ENCODE assay signal across 9 mouse cellular contexts in the genomic region with DNA sequence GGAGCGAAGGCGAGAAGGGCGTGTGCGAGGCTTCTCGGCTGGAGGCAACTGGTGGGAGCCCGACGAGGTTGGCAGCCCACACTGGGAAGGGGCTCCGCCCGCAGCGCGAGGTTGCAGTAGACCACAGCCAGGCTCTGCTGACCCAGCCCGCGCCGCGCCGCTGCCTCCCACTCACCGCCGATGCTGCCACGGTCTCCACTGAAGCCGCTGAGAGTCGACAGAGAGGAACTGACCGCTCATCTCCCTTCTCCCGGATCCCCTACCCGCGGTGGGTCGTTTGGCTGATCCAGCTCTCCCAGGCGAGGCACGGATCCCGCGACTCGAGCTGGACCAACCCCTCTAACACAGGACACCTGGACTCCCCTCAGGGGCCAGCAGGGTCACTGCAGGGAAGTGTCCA. TPM values are rescaled to one million over a fixed set of nuclear protein-coding genes. Genes with fewer than 3 reads are reported as not detected.
DNase-seq lines count a peak whose midpoint lies in the region; ATAC-seq and TF ChIP-seq lines count a peak whose summit lies in the region.
"Had no signal": no experiment of that assay in that cellular context is flagged by ENCODE, and none has a peak within 500 bp of the region (broad histone marks: within the 10 kb centered on the region; RNA-seq: fewer than 3 reads in every experiment).

A gene (plus strand): TSS at position 113 of the 400 bp plus-strand sequence.

- TF ChIP-seq CTCF in layer of hippocampus, adult 2 months (conservative IDR thresholded peaks at IDR 0.05): no peak

- DNase-seq in layer of hippocampus, adult 2 months (ENCODE audit: low spot score in 2 of 2): no peak
- DNase-seq in layer of hippocampus, postnatal 36 days: no peak
- DNase-seq in embryonic facial prominence, embryonic 14.5 days (ENCODE audit: low spot score): peak; percentile 12
- peak; percentile 49 for DNase-seq in limb, embryonic 11.5 days (ENCODE audit: low spot score)
- DNase-seq in layer of hippocampus, postnatal 25 days (ENCODE audit: extremely low spot score in 1 of 2, low spot score in 1 of 2): no peak
- no peak for DNase-seq in urinary bladder, adult 2 months (ENCODE audit: low spot score)
- DNase-seq in cerebellum, adult 9-11 months: no peak

- peak within 1 kb of the TSS; percentile 56 for H3K4me2 ChIP-seq in embryonic facial prominence, embryonic 14.5 days (ENCODE audit: low read depth, low read length)
- peak within 1 kb of the TSS; percentile 61 for H3K4me2 ChIP-seq in limb, embryonic 11.5 days (ENCODE audit: low read depth, severe bottlenecking)
- H3K4me2 ChIP-seq in neural tube, embryonic 13.5 days: peak within 1 kb of the TSS; percentile 55

- no peak within 1 kb of the TSS for H3K27ac ChIP-seq in layer of hippocampus, adult 2 months
- H3K27ac ChIP-seq in embryonic facial prominence, embryonic 14.5 days (replicated peaks; ENCODE audit: low read depth, low read length): no peak within 1 kb of the TSS
- no peak within 1 kb of the TSS for H3K27ac ChIP-seq in limb, embryonic 11.5 days (replicated peaks; ENCODE audit: low read depth, low read length)
- no peak within 1 kb of the TSS for H3K27ac ChIP-seq in neural tube, embryonic 13.5 days (replicated peaks)

- H3K4me1 ChIP-seq in embryonic facial prominence, embryonic 14.5 days (ENCODE audit: control insufficient read depth, insufficient read depth, low read length): peaks cover 7% of the 10 kb centered on the region; the same call in 1 of the 2 replicates
- peaks cover 5% of the 10 kb centered on the region; the same call in 1 of the 2 replicates for H3K4me1 ChIP-seq in limb, embryonic 11.5 days (ENCODE audit: control insufficient read depth, insufficient read depth, low read length)
- peaks cover 16% of the 10 kb centered on the region for H3K4me1 ChIP-seq in neural tube, embryonic 13.5 days (replicated peaks)

- H3K9me3 ChIP-seq in embryonic facial prominence, embryonic 14.5 days (ENCODE audit: control insufficient read depth, low read length): no peaks in the 10 kb centered on the region
- no peaks in the 10 kb centered on the region for H3K9me3 ChIP-seq in limb, embryonic 11.5 days (ENCODE audit: control insufficient read depth, low read length)
- no peaks in the 10 kb centered on the region for H3K9me3 ChIP-seq in neural tube, embryonic 13.5 days

- no peak for ATAC-seq in embryonic facial prominence, embryonic 14.5 days (ENCODE audit: low read depth)
- no peak for ATAC-seq in limb, embryonic 11.5 days (ENCODE audit: insufficient number of reproducible peaks, low FRiP score, low TSS enrichment, low read depth)
- ATAC-seq in neural tube, embryonic 13.5 days (ENCODE audit: low read depth): no peak

- H3K27me3 ChIP-seq in embryonic facial prominence, embryonic 14.5 days (replicated peaks; ENCODE audit: control insufficient read depth, insufficient read depth, low read length): peaks cover 43% of the 10 kb centered on the region
- H3K27me3 ChIP-seq in limb, embryonic 11.5 days (ENCODE audit: control insufficient read depth, insufficient read depth, low read length): peaks cover 8% of the 10 kb centered on the region
- H3K27me3 ChIP-seq in neural tube, embryonic 13.5 days: peaks cover 66% of the 10 kb centered on the region

- H3K4me3 ChIP-seq in layer of hippocampus, adult 2 months: peak within 1 kb of the TSS; percentile 41
- peak within 1 kb of the TSS; percentile 25 for H3K4me3 ChIP-seq in embryonic facial prominence, embryonic 14.5 days (ENCODE audit: low read depth, low read length)
- peak within 1 kb of the TSS; percentile 21 for H3K4me3 ChIP-seq in limb, embryonic 11.5 days (ENCODE audit: low read depth, low read length)
- peak within 1 kb of the TSS; percentile 33 for H3K4me3 ChIP-seq in neural tube, embryonic 13.5 days
- H3K4me3 ChIP-seq: erythroblast, embryonic 14.5 days had no signal

- WGBS in embryonic facial prominence, embryonic 14.5 days: 1% methylated on average over 25 of the region's 31 CpGs
- WGBS in limb, embryonic 11.5 days: under 1% methylated on average over 31 of the region's 31 CpGs
- 1% methylated on average over 31 of the region's 31 CpGs for WGBS in neural tube, embryonic 13.5 days

- no peaks in the 10 kb centered on the region for H3K36me3 ChIP-seq in embryonic facial prominence, embryonic 14.5 days (ENCODE audit: control insufficient read depth, insufficient read depth, low read length)
- H3K36me3 ChIP-seq in limb, embryonic 11.5 days (ENCODE audit: control insufficient read depth, insufficient read depth, low read length): no peaks in the 10 kb centered on the region
- no peaks in the 10 kb centered on the region for H3K36me3 ChIP-seq in neural tube, embryonic 13.5 days

- H3K9ac ChIP-seq in embryonic facial prominence, embryonic 14.5 days (ENCODE audit: low read depth, low read length): peak within 1 kb of the TSS; percentile 25; the same call in 1 of the 2 replicates
- H3K9ac ChIP-seq in limb, embryonic 11.5 days (ENCODE audit: low read length): no peak within 1 kb of the TSS
- peak within 1 kb of the TSS; percentile 59 for H3K9ac ChIP-seq in neural tube, embryonic 13.5 days

RNA-seq across cellular contexts. Expression of the gene that starts here (rescaled TPM):
- total RNA-seq in layer of hippocampus, adult 2 months (2021): not detected
- not detected for total RNA-seq in layer of hippocampus, postnatal 36 days (2021)
- 0.10 and 0.29 TPM in 2 replicates for polyA plus RNA-seq in embryonic facial prominence, embryonic 14.5 days (2014; fragmentation: Nextera tagmentation; extraction: Ambion mirVana)
- polyA plus RNA-seq in limb, embryonic 11.5 days (2014; fragmentation: Nextera tagmentation; extraction: Ambion mirVana): 0.27 and 0.44 TPM in 2 replicates
- polyA plus RNA-seq in neural tube, embryonic 13.5 days (2015; fragmentation: Nextera tagmentation; extraction: Ambion mirVana): 1.2 and 4.1 TPM in 2 replicates
- under 1 TPM in 1 of 2 experiments, not detected in 1; 0.22 TPM for total RNA-seq in layer of hippocampus, postnatal 25 days (2021)
- not detected in 2 replicates for polyA plus RNA-seq in urinary bladder, adult 2 months (2012; rRNA removed)
- polyA plus RNA-seq: erythroblast, embryonic 14.5 days had no signal

Comparison
In these comparisons a context has a peak if more than half of its experiments do, and no peak if none do; other contexts are left out.
1. Peak in DNase-seq, H3K4me3 ChIP-seq, H3K9ac ChIP-seq and H3K4me2 ChIP-seq in embryonic facial prominence, embryonic 14.5 days; RNA of the gene not detected or under 1 TPM.
2. Peak in DNase-seq, H3K4me3 ChIP-seq and H3K4me2 ChIP-seq in limb, embryonic 11.5 days; RNA of the gene not detected or under 1 TPM.